Mouse (Mus musculus) liver, postnatal 0 days (tissue): ENCODE results near the gene Fam89b.

Source experiments
- CTCF ChIP-seq: sonication (generic); IDR thresholded peaks from 2 replicates; pipeline ENCODE4 v1.5.1; 2016; ENCODE audit warnings: antibody characterized with exemption, low read depth
- EP300 ChIP-seq: IDR thresholded peaks from 2 replicates; pipeline ENCODE4 v1.6.1; 2016; ENCODE audit warnings: antibody characterized with exemption, low read depth, mild to moderate bottlenecking

- TF ChIP-seq CTCF (no peak), EP300 (no peak)
Measured at GRCm38 (mm10) chr19:5723934-5724548, 5.4 kb downstream of the Fam89b start.
